Mouse (Mus musculus) stomach, embryonic 16.5 days (tissue): ENCODE measurements around the gene Slc10a7. TPM values are rescaled to one million over a fixed set of nuclear protein-coding genes. Genes with fewer than 3 reads are reported as not detected.
A peak's percentile ranks its signal among the peaks of the same experiment; 100 is the strongest.

ENCODE experiments used
- ATAC-seq: fragments of 200-750 bp; cut with Nextera tagmentation; 2 replicates; pipeline ENCODE4 v1.8.0; 2017; ENCODE audit warnings: moderate number of reproducible peaks, moderate TSS enrichment; ENCODE audit not compliant: insufficient read depth, low FRiP score
- H3K27ac ChIP-seq: fragments of 300-500 bp; sonication (generic); 2 replicates; pipeline ENCODE4 v1.5.1; 2014; ENCODE audit warnings: low read length
- H3K27me3 ChIP-seq: fragments of 300-500 bp; sonication (generic); 2 replicates; pipeline ENCODE4 v1.6.1; 2014; ENCODE audit warnings: low read length, control low read depth, mixed read lengths; ENCODE audit not compliant: control insufficient read depth, insufficient read depth
- H3K36me3 ChIP-seq: fragments of 300-500 bp; sonication (generic); 2 replicates; pipeline ENCODE4 v1.6.1; 2014; ENCODE audit warnings: low read length; ENCODE audit not compliant: control insufficient read depth, insufficient read depth
- H3K4me1 ChIP-seq: fragments of 300-500 bp; sonication (generic); 2 replicates; pipeline ENCODE4 v1.6.1; 2014; ENCODE audit warnings: low read length, control low read depth, mixed read lengths; ENCODE audit not compliant: control insufficient read depth, insufficient read depth
- H3K4me2 ChIP-seq: fragments of 300-500 bp; sonication (generic); 2 replicates; pipeline ENCODE4 v1.6.1; 2014; ENCODE audit warnings: low read depth, low read length, mixed read lengths
- H3K4me3 ChIP-seq: fragments of 300-500 bp; sonication (generic); replicated peaks from 2 replicates; pipeline ENCODE4 v1.5.1; 2014; ENCODE audit warnings: mild to moderate bottlenecking, low read length
- H3K9ac ChIP-seq: fragments of 300-500 bp; sonication (generic); 2 replicates; pipeline ENCODE4 v1.6.1; 2014; ENCODE audit warnings: low read length
- H3K9me3 ChIP-seq: fragments of 300-500 bp; sonication (generic); replicated peaks from 2 replicates; pipeline ENCODE4 v1.6.1; 2016; ENCODE audit warnings: low read length, control low read depth; ENCODE audit not compliant: control insufficient read depth
- WGBS: fragments of 180-500 bp; shearing (Covaris S2); extraction: QIAGEN DNeasy Blood & Tissue Kit; methylation state at CpG from one replicate; pipeline ENCODE4 v1.1.7; 2014; 5-methylcytosine and 5-hydroxymethylcytosine counted together
- polyA plus RNA-seq: library from polyadenylated mRNA; unstranded; fragments of >200 nt; fragmentation: Nextera tagmentation; extraction: Ambion mirVana; gene quantifications from 2 replicates; pipeline ENCODE4 v1.2.1, GENCODE M21; 2015

Gene Slc10a7
- polyA plus RNA-seq, 1 experiment from 2014 or later: 20.8 TPM

DNA sequence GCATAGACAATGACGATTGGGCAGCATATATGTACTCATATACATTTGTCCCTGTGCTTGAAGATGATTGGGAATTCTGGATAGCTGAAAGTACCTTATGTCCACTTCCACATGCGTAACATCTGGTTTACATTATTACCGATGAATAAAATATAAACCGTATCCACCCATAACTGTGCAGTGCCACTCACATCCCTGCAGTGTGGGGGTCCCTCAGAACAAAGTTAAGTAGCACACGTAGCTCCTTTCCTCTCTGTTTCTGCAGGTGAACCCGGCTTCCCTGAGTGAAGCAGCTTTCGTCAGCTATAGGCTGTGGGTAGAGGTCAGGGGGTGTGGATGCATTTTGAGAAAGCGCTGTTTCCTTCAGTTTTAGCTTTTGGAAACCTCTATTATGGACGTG, 132.8 kb downstream of the Slc10a7 start:
- Histone ChIP-seq H3K27me3 (no peaks in the 10 kb centered on the region), H3K27ac (no peak overlapping the region), H3K9me3 (peaks cover 4% of the 10 kb centered on the region; the same call in 1 of the 2 replicates), H3K9ac (no peak overlapping the region), H3K36me3 (0 out of 2 replicates have a peak, but pooled peaks cover 4% of the 10 kb centered on the region), H3K4me2 (no peak overlapping the region), H3K4me1 (peaks cover 4% of the 10 kb centered on the region; the same call in 1 of the 2 replicates), H3K4me3 (no peak overlapping the region)
- ATAC-seq: no peak
- WGBS: 82% methylated on average over 9 of the region's 9 CpGs

DNA sequence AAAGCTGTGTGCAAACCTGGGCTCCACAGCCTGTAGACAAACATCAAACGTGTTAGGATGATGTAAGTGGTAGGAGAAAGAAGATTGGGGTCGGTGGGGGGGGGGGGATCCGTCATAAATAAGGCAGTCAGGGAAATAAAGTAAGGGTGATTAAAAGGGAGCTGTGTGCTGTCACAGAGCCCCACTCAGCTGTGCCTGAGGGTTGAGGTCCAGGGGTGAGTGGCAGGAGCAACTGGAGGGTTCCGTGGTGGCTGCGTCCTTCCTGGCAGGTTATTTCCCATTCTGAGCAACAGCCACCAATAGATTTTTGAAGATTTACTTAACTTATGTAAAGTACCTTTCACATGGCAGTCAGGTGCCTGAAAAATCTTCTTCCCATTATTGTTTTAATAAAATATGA, 133.2 kb downstream of the Slc10a7 start:
- no peak for ATAC-seq
- 0 out of 2 replicates have a peak, but pooled peaks cover 4% of the 10 kb centered on the region for H3K36me3 ChIP-seq
- H3K4me2 ChIP-seq: no peak overlapping the region
- 71% methylated on average over 5 of the region's 5 CpGs for WGBS
- no peak overlapping the region for H3K9ac ChIP-seq
- H3K9me3 ChIP-seq: peaks cover 4% of the 10 kb centered on the region; the same call in 1 of the 2 replicates
- H3K27ac ChIP-seq: no peak overlapping the region
- peaks cover 9% of the 10 kb centered on the region for H3K4me1 ChIP-seq
- no peaks in the 10 kb centered on the region for H3K27me3 ChIP-seq
- no peak overlapping the region for H3K4me3 ChIP-seq

DNA sequence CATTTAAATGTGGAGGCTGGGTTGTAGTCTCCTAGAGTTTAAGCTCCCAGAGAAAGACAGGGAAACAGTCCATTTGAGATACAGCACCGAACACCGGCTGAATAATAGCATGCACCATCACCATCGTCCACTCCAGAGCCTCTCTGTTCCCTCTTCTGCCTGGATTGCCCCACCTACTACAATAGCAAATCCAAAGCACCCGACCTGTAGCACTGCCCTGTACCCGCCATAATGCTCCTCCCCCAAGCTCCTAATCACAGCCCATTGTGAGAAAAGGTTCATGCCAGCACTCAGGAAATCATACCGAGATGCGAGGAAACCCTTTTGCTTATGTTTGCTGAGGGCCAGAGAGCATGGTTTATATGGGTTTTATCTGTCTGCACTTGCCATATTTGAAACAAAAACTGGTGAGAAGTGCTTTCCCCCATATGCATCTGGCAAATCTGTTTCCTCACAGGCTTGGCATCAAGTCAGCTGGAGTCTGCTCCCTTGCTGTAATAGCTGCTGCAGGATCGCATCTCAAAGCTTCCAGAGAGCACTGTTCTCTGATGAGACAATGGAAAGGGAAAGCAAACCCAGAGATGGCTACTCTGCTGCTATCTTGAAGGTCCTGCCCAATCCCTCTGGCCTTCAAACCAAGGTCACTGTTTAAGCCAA, 138.0 kb downstream of the Slc10a7 start:
- ATAC-seq: 0 out of 2 replicates have a peak, but pooled peaks have one; percentile 17
- 49% methylated on average over 8 of the region's 8 CpGs for WGBS
- H3K9me3 ChIP-seq: peaks cover 4% of the 10 kb centered on the region; the same call in 1 of the 2 replicates
- peaks cover 18% of the 10 kb centered on the region for H3K4me1 ChIP-seq
- no peak overlapping the region for H3K4me2 ChIP-seq
- H3K27me3 ChIP-seq: no peaks in the 10 kb centered on the region
- 0 out of 2 replicates have a peak, but pooled peaks cover 4% of the 10 kb centered on the region for H3K36me3 ChIP-seq
- H3K9ac ChIP-seq: no peak overlapping the region
- no peak overlapping the region for H3K4me3 ChIP-seq
- peak overlapping the region; percentile 38; the same call in 1 of the 2 replicates for H3K27ac ChIP-seq

DNA sequence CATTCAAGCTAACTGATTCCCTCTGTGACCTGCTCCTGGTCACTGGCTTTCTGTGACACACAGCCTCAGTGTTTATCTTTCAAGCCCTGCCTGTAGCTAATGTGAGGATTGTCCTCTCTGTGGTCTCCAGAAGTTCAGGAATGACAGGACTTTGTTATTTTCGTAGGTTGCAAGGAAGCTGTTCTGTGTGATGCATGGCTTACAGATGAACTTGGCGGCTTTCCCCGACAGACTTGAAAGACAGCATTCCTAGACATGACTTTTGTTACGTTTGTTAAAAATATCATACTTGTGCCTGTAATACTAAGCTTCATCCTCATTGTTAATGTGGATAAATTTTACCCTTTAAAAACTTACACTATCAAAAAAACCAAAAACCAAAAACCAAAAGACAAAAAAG, 138.7 kb downstream of the Slc10a7 start:
- Histone ChIP-seq H3K4me1 (peaks cover 18% of the 10 kb centered on the region), H3K9ac (no peak overlapping the region), H3K4me3 (no peak overlapping the region), H3K36me3 (0 out of 2 replicates have a peak, but pooled peaks cover 4% of the 10 kb centered on the region), H3K4me2 (no peak overlapping the region), H3K9me3 (peaks cover 4% of the 10 kb centered on the region; the same call in 1 of the 2 replicates), H3K27me3 (no peaks in the 10 kb centered on the region), H3K27ac (no peak overlapping the region)
- ATAC-seq: no peak
- 38% methylated on average over 4 of the region's 4 CpGs for WGBS

DNA sequence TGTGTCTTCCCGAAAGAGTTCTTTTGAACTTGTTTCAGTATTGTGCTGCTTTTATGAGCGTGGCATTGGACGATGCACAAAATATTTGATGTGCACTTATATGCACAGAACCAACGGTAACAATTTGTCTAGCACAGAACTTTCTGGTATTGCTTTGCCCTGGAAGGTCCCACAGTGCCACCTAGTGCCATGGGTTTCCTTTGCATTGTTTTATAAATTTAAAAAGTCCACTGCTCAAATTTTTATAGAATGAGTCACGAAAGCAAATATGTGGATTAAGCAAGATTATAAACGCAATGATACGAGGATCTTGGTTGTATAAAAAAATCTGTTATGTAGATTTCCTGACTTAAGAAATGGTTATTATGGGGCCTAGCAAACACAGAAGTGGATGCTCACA, 139.8 kb downstream of the Slc10a7 start:
- WGBS: 24% methylated on average over 7 of the region's 7 CpGs
- Histone ChIP-seq H3K4me3 (no peak overlapping the region), H3K9me3 (peaks cover 4% of the 10 kb centered on the region; the same call in 1 of the 2 replicates), H3K27ac (no peak overlapping the region), H3K4me2 (no peak overlapping the region), H3K36me3 (0 out of 2 replicates have a peak, but pooled peaks cover 4% of the 10 kb centered on the region), H3K4me1 (peaks cover 18% of the 10 kb centered on the region), H3K27me3 (no peaks in the 10 kb centered on the region), H3K9ac (no peak overlapping the region)
- 0 out of 2 replicates have a peak, but pooled peaks have one; percentile 33 for ATAC-seq

DNA sequence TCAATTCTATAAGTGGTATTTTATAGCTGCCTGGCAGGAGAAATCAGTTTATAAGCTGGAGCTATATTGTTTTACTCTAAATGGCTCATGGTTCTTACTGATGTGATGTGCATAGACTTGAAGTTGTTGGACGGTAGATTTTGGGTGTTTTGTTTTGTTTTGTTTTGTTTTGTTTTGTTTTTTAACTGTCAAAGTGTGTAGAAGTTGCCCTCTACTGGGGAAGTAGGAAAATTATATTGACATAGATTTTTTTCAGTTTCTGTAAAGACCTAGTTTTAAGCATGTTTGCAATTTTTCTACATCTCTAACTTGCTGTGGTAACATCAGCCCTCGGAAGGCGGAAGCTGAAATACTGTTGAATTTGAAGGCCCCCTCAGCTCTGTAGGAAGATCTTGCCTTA, 142.5 kb downstream of the Slc10a7 start:
- H3K27ac ChIP-seq: no peak overlapping the region
- no peak overlapping the region for H3K9ac ChIP-seq
- H3K9me3 ChIP-seq: no peaks in the 10 kb centered on the region
- 73% methylated on average over 3 of the region's 3 CpGs for WGBS
- peaks cover 23% of the 10 kb centered on the region for H3K4me1 ChIP-seq
- H3K36me3 ChIP-seq: no peaks in the 10 kb centered on the region
- no peaks in the 10 kb centered on the region for H3K27me3 ChIP-seq
- H3K4me3 ChIP-seq: no peak overlapping the region
- H3K4me2 ChIP-seq: no peak overlapping the region
- no peak for ATAC-seq

DNA sequence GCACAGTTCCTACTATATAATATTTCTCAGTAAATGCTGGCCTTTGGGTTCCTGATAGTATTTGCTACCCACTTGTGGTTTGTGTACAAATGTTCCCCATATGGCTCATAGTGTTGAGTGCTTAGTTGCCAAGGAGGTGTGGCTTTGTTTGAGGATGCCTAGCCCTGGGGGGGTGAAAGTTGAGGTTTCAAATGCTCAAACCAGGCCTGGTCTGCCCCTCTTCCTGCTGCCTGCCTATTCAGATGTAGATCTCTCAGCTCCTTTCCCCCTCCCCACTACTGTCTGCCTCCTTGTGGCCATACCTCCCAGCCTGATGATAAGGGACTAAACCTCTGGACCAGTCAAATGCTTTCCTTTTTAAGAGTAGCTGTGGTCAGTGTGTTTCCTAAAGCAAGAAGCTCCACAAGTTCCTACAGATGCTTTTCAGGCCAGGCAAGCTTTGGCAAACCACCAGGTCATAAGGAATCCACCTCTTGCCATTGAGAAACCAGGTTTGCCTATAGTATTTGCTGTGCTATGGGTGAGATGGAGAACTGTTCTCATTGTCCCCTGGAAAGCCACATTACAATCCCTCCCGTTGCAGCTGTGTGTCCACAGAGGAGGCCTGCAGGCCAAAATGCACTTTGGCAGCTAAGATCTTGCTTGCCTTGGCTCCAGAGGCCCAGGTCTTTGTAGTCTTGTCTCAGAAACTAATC, 146.4 kb downstream of the Slc10a7 start:
- H3K4me1 ChIP-seq: peaks cover 7% of the 10 kb centered on the region; the same call in 1 of the 2 replicates
- no peaks in the 10 kb centered on the region for H3K27me3 ChIP-seq
- ATAC-seq: no peak
- WGBS: 39% methylated on average over 1 of the region's 1 CpGs
- H3K4me3 ChIP-seq: no peak overlapping the region
- no peak overlapping the region for H3K4me2 ChIP-seq
- H3K9me3 ChIP-seq: no peaks in the 10 kb centered on the region
- H3K9ac ChIP-seq: no peak overlapping the region
- no peaks in the 10 kb centered on the region for H3K36me3 ChIP-seq
- H3K27ac ChIP-seq: peak overlapping the region; percentile 17; the same call in 1 of the 2 replicates

DNA sequence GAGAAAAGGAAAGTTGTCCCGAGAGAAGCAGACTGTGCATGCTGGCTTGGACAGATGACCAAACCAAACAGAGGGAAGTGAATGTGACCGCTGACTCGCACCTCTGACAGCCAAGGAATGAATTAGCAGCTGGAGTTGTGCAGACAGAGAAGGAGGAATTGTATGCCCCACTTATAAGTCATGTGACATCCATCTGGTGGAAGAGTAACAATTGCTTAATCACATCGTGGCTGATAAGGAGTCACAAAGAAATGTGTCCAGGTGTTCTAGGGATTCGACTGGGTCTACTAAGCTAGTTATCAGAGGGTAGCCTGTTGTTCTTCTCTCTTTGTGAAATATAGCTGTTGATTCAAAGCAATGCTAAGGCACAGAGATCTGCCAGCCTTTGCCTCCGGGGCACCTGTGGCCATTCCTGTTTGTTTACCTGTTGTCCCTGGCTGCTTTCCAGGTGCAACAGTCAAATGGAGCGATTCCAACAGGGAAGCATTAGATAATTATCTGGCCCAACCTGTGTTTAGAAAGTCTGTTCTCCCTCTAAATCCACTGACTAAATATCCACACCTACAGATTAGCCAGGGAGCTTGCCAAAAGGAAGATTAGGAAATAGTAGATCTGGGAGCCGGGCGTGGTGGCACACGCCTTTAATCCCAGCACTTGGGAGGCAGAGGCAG, 147.7 kb downstream of the Slc10a7 start:
- H3K36me3 ChIP-seq: no peaks in the 10 kb centered on the region
- H3K4me2 ChIP-seq: no peak overlapping the region
- no peaks in the 10 kb centered on the region for H3K27me3 ChIP-seq
- H3K4me1 ChIP-seq: peaks cover 7% of the 10 kb centered on the region; the same call in 1 of the 2 replicates
- 62% methylated on average over 10 of the region's 10 CpGs for WGBS
- ATAC-seq: no peak
- no peak overlapping the region for H3K9ac ChIP-seq
- no peaks in the 10 kb centered on the region for H3K9me3 ChIP-seq
- H3K27ac ChIP-seq: no peak overlapping the region
- H3K4me3 ChIP-seq: no peak overlapping the region
